Mouse (Mus musculus): ENCODE data around the gene Ace3.

DNA sequence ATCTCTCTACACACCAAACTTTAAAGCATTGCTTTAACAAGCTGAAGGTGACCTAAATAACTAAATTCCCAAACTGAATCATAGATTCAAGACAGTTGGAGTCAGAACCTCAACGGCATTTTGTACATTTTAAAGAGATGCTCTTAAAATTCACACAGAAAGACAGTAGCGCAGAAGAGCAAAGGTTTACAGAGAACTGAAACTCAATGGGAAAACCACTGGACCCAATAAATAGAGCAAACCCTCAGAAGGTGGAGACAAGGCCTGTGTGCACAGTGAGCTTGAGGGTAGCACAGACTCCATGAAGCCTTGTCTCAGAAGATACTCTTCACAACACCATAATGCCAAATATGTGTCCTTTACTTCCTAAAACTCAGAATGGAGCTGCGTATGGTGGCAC is 51.3 kb downstream of the Ace3 start:
- TF ChIP-seq POLR2AphosphoS2 (IDR thresholded peaks at IDR 0.05; ENCODE audit: insufficient read length, low read depth) (no peak), POLR2A (IDR thresholded peaks at IDR 0.05; ENCODE audit: insufficient read length, low read depth) (no peak), SRF (IDR thresholded peaks at IDR 0.05; ENCODE audit: control insufficient read depth, insufficient read length, low read depth) (no peak), REST (IDR thresholded peaks at IDR 0.05; ENCODE audit: insufficient read depth, insufficient read length) (no peak), MYOG (IDR thresholded peaks at IDR 0.05; ENCODE audit: control insufficient read depth in 1 of 3, insufficient read depth in 1 of 3, insufficient read length in 2 of 3, low read depth in 2 of 3) (no peak), E2F4 (IDR thresholded peaks at IDR 0.05; ENCODE audit: insufficient read depth) (no peak), CEBPB (IDR thresholded peaks at IDR 0.05; ENCODE audit: insufficient read depth, poor library complexity, severe bottlenecking) (no peak), MAX (IDR thresholded peaks at IDR 0.05; ENCODE audit: low read depth) (no peak)
